In genomic region chr14:86450616-86451015, GRCm38 (mm10) we compare ENCODE assay signal across 20 mouse cellular contexts.
A peak's percentile ranks its signal among the peaks of the same experiment; 100 is the strongest.
DNase-seq lines count a peak whose midpoint lies in the region; ATAC-seq lines count a peak whose summit lies in the region.
"Had no signal": no experiment of that assay in that cellular context is flagged by ENCODE, and none has a peak within 500 bp of the region (broad histone marks: within the 10 kb centered on the region; RNA-seq: fewer than 3 reads in every experiment).

No protein-coding gene starts in this region.

- H3K4me2 ChIP-seq in heart, embryonic 16.5 days (ENCODE audit: low read depth, low read length): no peak overlapping the region
- no peak overlapping the region for H3K4me2 ChIP-seq in heart, embryonic 12.5 days
- no peak overlapping the region for H3K4me2 ChIP-seq in liver, embryonic 13.5 days
- no peak overlapping the region for H3K4me2 ChIP-seq in liver, embryonic 12.5 days
- no peak overlapping the region for H3K4me2 ChIP-seq in lung, embryonic 16.5 days (ENCODE audit: low read depth, low read length)
- H3K4me2 ChIP-seq: forebrain, embryonic 13.5 days; heart, embryonic 11.5 days; hindbrain, embryonic 15.5 days; limb, embryonic 15.5 days; midbrain, embryonic 13.5 days had no signal

- H3K9ac ChIP-seq in heart, embryonic 16.5 days (ENCODE audit: low read length): no peak overlapping the region
- H3K9ac ChIP-seq in heart, embryonic 12.5 days: no peak overlapping the region
- no peak overlapping the region for H3K9ac ChIP-seq in liver, embryonic 13.5 days
- no peak overlapping the region for H3K9ac ChIP-seq in liver, embryonic 12.5 days
- no peak overlapping the region for H3K9ac ChIP-seq in lung, embryonic 16.5 days (ENCODE audit: low read length)
- H3K9ac ChIP-seq: forebrain, embryonic 13.5 days; hindbrain, embryonic 15.5 days; limb, embryonic 15.5 days; midbrain, embryonic 13.5 days had no signal

- no peak; the same call in 1 of the 2 replicates for ATAC-seq in heart, embryonic 16.5 days (replicated peaks; ENCODE audit: extremely low read depth, insufficient read depth, low FRiP score)
- no peak for ATAC-seq in heart, embryonic 12.5 days (ENCODE audit: insufficient number of reproducible peaks, low FRiP score)
- peak; percentile 36; the same call in 1 of the 2 replicates for ATAC-seq in liver, embryonic 13.5 days (ENCODE audit: low read depth)
- ATAC-seq in liver, embryonic 12.5 days: no peak
- ATAC-seq in lung, embryonic 16.5 days (ENCODE audit: low read depth): peak; percentile 92
- ATAC-seq: CD4-positive, CD25-positive, alpha-beta regulatory T cell, adult 4 months; forebrain, embryonic 13.5 days; midbrain, embryonic 13.5 days had no signal

- DNase-seq in liver, embryonic 13.5 days: no peak
- no peak for DNase-seq in ovary, postnatal 10 days (ENCODE audit: low spot score)
- no peak for DNase-seq in right cerebral cortex, postnatal 25 days
- DNase-seq: adrenal gland, postnatal 36 days; cerebellum, adult 9-10 months; gastrocnemius, adult 2 months; kidney, adult 2 months; thymus, adult 2 months had no signal

- 77% methylated on average over 1 of the region's 1 CpGs for WGBS in heart, embryonic 16.5 days
- WGBS in heart, embryonic 12.5 days: 74% methylated on average over 1 of the region's 1 CpGs
- WGBS in liver, embryonic 13.5 days (ENCODE audit: insufficient replicate concordance): 45% methylated on average over 1 of the region's 1 CpGs
- WGBS in liver, embryonic 12.5 days (ENCODE audit: insufficient replicate concordance): 63% methylated on average over 1 of the region's 1 CpGs
- 80% methylated on average over 1 of the region's 1 CpGs for WGBS in lung, embryonic 16.5 days

- H3K4me3 ChIP-seq in heart, embryonic 16.5 days (ENCODE audit: low read length): no peak overlapping the region
- H3K4me3 ChIP-seq in heart, embryonic 12.5 days: no peak overlapping the region
- no peak overlapping the region for H3K4me3 ChIP-seq in liver, embryonic 13.5 days (replicated peaks)
- H3K4me3 ChIP-seq in liver, embryonic 12.5 days: no peak overlapping the region
- no peak overlapping the region for H3K4me3 ChIP-seq in lung, embryonic 16.5 days (ENCODE audit: low read length)
- H3K4me3 ChIP-seq: forebrain, embryonic 13.5 days; gastrocnemius, adult 2 months; hindbrain, embryonic 15.5 days; left cerebral cortex, adult 2 months; limb, embryonic 15.5 days; midbrain, embryonic 13.5 days had no signal

- H3K9me3 ChIP-seq in heart, embryonic 16.5 days (replicated peaks; ENCODE audit: control insufficient read depth, low read length): no peaks in the 10 kb centered on the region
- no peaks in the 10 kb centered on the region for H3K9me3 ChIP-seq in heart, embryonic 12.5 days (replicated peaks)
- H3K9me3 ChIP-seq in liver, embryonic 13.5 days (replicated peaks): no peaks in the 10 kb centered on the region
- no peaks in the 10 kb centered on the region for H3K9me3 ChIP-seq in liver, embryonic 12.5 days (replicated peaks)
- H3K9me3 ChIP-seq in lung, embryonic 16.5 days (ENCODE audit: control insufficient read depth, low read length): no peaks in the 10 kb centered on the region
- H3K9me3 ChIP-seq: forebrain, embryonic 13.5 days; hindbrain, embryonic 15.5 days; limb, embryonic 15.5 days; midbrain, embryonic 13.5 days had no signal

- no peaks in the 10 kb centered on the region for H3K27me3 ChIP-seq in heart, embryonic 16.5 days (ENCODE audit: control insufficient read depth, insufficient read depth, low read length)
- no peaks in the 10 kb centered on the region for H3K27me3 ChIP-seq in heart, embryonic 12.5 days (replicated peaks)
- H3K27me3 ChIP-seq in liver, embryonic 13.5 days: no peaks in the 10 kb centered on the region
- no peaks in the 10 kb centered on the region for H3K27me3 ChIP-seq in liver, embryonic 12.5 days (replicated peaks)
- H3K27me3 ChIP-seq in lung, embryonic 16.5 days (ENCODE audit: control insufficient read depth, insufficient read depth, low read depth, low read length): no peaks in the 10 kb centered on the region
- H3K27me3 ChIP-seq: forebrain, embryonic 13.5 days; hindbrain, embryonic 15.5 days; limb, embryonic 15.5 days; midbrain, embryonic 13.5 days had no signal

- no peaks in the 10 kb centered on the region for H3K4me1 ChIP-seq in heart, embryonic 16.5 days (ENCODE audit: control insufficient read depth, insufficient read depth, low read length)
- 0 out of 2 replicates have a peak, but pooled peaks cover 5% of the 10 kb centered on the region for H3K4me1 ChIP-seq in heart, embryonic 12.5 days (replicated peaks)
- H3K4me1 ChIP-seq in liver, embryonic 13.5 days (replicated peaks): no peaks in the 10 kb centered on the region
- H3K4me1 ChIP-seq in liver, embryonic 12.5 days: no peaks in the 10 kb centered on the region
- H3K4me1 ChIP-seq in lung, embryonic 16.5 days (replicated peaks; ENCODE audit: control insufficient read depth, insufficient read depth, low read length): no peaks in the 10 kb centered on the region; the same call in 1 of the 2 replicates
- H3K4me1 ChIP-seq: forebrain, embryonic 13.5 days; hindbrain, embryonic 15.5 days; limb, embryonic 15.5 days; midbrain, embryonic 13.5 days had no signal

- peak overlapping the region; percentile 53 for H3K27ac ChIP-seq in heart, embryonic 16.5 days (ENCODE audit: low read length)
- H3K27ac ChIP-seq in heart, embryonic 12.5 days (ENCODE audit: poor library complexity, severe bottlenecking): no peak overlapping the region
- H3K27ac ChIP-seq in liver, embryonic 13.5 days: no peak overlapping the region
- no peak overlapping the region for H3K27ac ChIP-seq in liver, embryonic 12.5 days
- peak overlapping the region; percentile 67 for H3K27ac ChIP-seq in lung, embryonic 16.5 days (ENCODE audit: low read length)
- H3K27ac ChIP-seq: forebrain, embryonic 13.5 days; gastrocnemius, adult 2 months; hindbrain, embryonic 15.5 days; left cerebral cortex, adult 2 months; limb, embryonic 15.5 days; midbrain, embryonic 13.5 days; stomach, postnatal 0 days had no signal

- H3K36me3 ChIP-seq in heart, embryonic 16.5 days (ENCODE audit: control insufficient read depth, insufficient read depth): no peaks in the 10 kb centered on the region
- no peaks in the 10 kb centered on the region for H3K36me3 ChIP-seq in heart, embryonic 12.5 days
- H3K36me3 ChIP-seq in liver, embryonic 13.5 days: no peaks in the 10 kb centered on the region
- H3K36me3 ChIP-seq in liver, embryonic 12.5 days: no peaks in the 10 kb centered on the region
- no peaks in the 10 kb centered on the region for H3K36me3 ChIP-seq in lung, embryonic 16.5 days (ENCODE audit: control insufficient read depth, insufficient read depth, low read length)
- H3K36me3 ChIP-seq: hindbrain, embryonic 15.5 days; limb, embryonic 15.5 days; midbrain, embryonic 13.5 days had no signal

Comparison
In these comparisons a context has a peak if more than half of its experiments do, and no peak if none do; other contexts are left out.
1. ATAC-seq: peak in liver, embryonic 13.5 days (single experiment) and lung, embryonic 16.5 days (single experiment); none in heart, embryonic 16.5 days (single experiment), heart, embryonic 12.5 days (single experiment) and liver, embryonic 12.5 days (single experiment).
2. H3K27ac ChIP-seq: peak in heart, embryonic 16.5 days (single experiment) and lung, embryonic 16.5 days (single experiment); none in heart, embryonic 12.5 days (single experiment), liver, embryonic 13.5 days (single experiment) and liver, embryonic 12.5 days (single experiment).